Mouse (Mus musculus) heart, embryonic 14.5 days (tissue): ENCODE results near the gene Syde2. TPM values are rescaled to one million over a fixed set of nuclear protein-coding genes. Genes with fewer than 3 reads are reported as not detected.

Source experiments
- ATAC-seq: fragments of 200-750 bp; cut with Nextera tagmentation; 2 replicates; pipeline ENCODE4 v1.8.0; 2017; ENCODE audit warnings: low read depth, moderate TSS enrichment; ENCODE audit not compliant: insufficient number of reproducible peaks, insufficient read depth, low FRiP score
- H3K27ac ChIP-seq, 2 experiments: fragments of 200-500 bp in 1 of 2; fragments of 300-500 bp in 1 of 2; sonication (generic) in 1 of 2; replicated peaks in 1 of 2; 2 replicates each; pipeline ENCODE4 v1.5.1; 2012 to 2014; ENCODE audit warnings: low read depth in 2 of 2, low read length in 2 of 2, control low read depth in 1 of 2, mild to moderate bottlenecking in 1 of 2, mixed read lengths in 1 of 2; ENCODE audit not compliant: control insufficient read depth in 1 of 2, insufficient read depth in 1 of 2
- H3K27me3 ChIP-seq: fragments of 300-500 bp; sonication (generic); 2 replicates; pipeline ENCODE4 v1.6.1; 2014; ENCODE audit warnings: mild to moderate bottlenecking, low read length, control low read depth; ENCODE audit not compliant: control insufficient read depth, insufficient read depth
- H3K36me3 ChIP-seq: fragments of 300-500 bp; sonication (generic); 2 replicates; pipeline ENCODE4 v1.6.1; 2014; ENCODE audit warnings: mild to moderate bottlenecking, control low read depth, low read length, mixed read lengths; ENCODE audit not compliant: control insufficient read depth, insufficient read depth
- H3K4me1 ChIP-seq, 2 experiments: fragments of 200-500 bp in 1 of 2; fragments of 300-500 bp in 1 of 2; sonication (generic) in 1 of 2; 2 replicates each; pipeline ENCODE4 v1.6.1; 2012 to 2014; ENCODE audit warnings: low read length in 2 of 2, control low read depth in 1 of 2, mixed read lengths in 1 of 2; ENCODE audit not compliant: control insufficient read depth in 2 of 2, insufficient read depth in 2 of 2
- H3K4me2 ChIP-seq: fragments of 300-500 bp; sonication (generic); 2 replicates; pipeline ENCODE4 v1.6.1; 2014; ENCODE audit warnings: mild to moderate bottlenecking, low read length
- H3K4me3 ChIP-seq, 2 experiments: fragments of 200-500 bp in 1 of 2; fragments of 300-500 bp in 1 of 2; sonication (generic) in 1 of 2; 2 replicates each; pipeline ENCODE4 v1.5.1; 2012 to 2014; ENCODE audit warnings: low read length in 2 of 2, mild to moderate bottlenecking in 2 of 2, control low read depth in 1 of 2, low read depth in 1 of 2, moderate library complexity in 1 of 2; ENCODE audit not compliant: control insufficient read depth in 1 of 2, insufficient read depth in 1 of 2
- H3K9ac ChIP-seq: fragments of 300-500 bp; sonication (generic); 2 replicates; pipeline ENCODE4 v1.6.1; 2014; ENCODE audit warnings: mild to moderate bottlenecking, low read length
- H3K9me3 ChIP-seq: fragments of 300-500 bp; sonication (generic); 2 replicates; pipeline ENCODE4 v1.6.1; 2016; ENCODE audit warnings: low read length, control low read depth; ENCODE audit not compliant: control insufficient read depth
- WGBS: fragments of 180-500 bp; shearing (Covaris S2); extraction: QIAGEN DNeasy Blood & Tissue Kit; methylation state at CpG from one replicate; pipeline ENCODE4 v1.1.7; 2014; 5-methylcytosine and 5-hydroxymethylcytosine counted together
- polyA plus RNA-seq: library from polyadenylated mRNA; unstranded; fragments of >200 nt; fragmentation: Nextera tagmentation; extraction: Ambion mirVana; gene quantifications from 2 replicates; pipeline ENCODE4 v1.2.1, GENCODE M21; 2014

Gene Syde2
- polyA plus RNA-seq, 1 experiment from 2014 or later: 12.7 TPM

GRCm38 (mm10) chr3:146013490-146013889, 25.8 kb downstream of the Syde2 start:
- no peaks in the 10 kb centered on the region for H3K27me3 ChIP-seq
- no peak overlapping the region for H3K9ac ChIP-seq
- H3K27ac ChIP-seq: no peak overlapping the region
- WGBS: 90% methylated on average over 7 of the region's 7 CpGs
- no peak overlapping the region for H3K4me2 ChIP-seq
- H3K9me3 ChIP-seq: peaks cover 3% of the 10 kb centered on the region; the same call in 1 of the 2 replicates
- no peak for ATAC-seq
- peaks cover 83% of the 10 kb centered on the region for H3K36me3 ChIP-seq
- H3K4me3 ChIP-seq: no peak overlapping the region
- peaks cover 10 to 15% of the 10 kb centered on the region in 2 experiments for H3K4me1 ChIP-seq

GRCm38 (mm10) chr3:146014321-146014720, 26.7 kb downstream of the Syde2 start:
- ATAC-seq: no peak
- H3K9me3 ChIP-seq: peaks cover 3% of the 10 kb centered on the region; the same call in 1 of the 2 replicates
- no peak overlapping the region for H3K4me3 ChIP-seq
- H3K4me1 ChIP-seq: peaks cover 10 to 15% of the 10 kb centered on the region in 2 experiments
- H3K27me3 ChIP-seq: no peaks in the 10 kb centered on the region
- H3K27ac ChIP-seq: no peak overlapping the region
- 98% methylated on average over 12 of the region's 12 CpGs for WGBS
- H3K36me3 ChIP-seq: peaks cover 83% of the 10 kb centered on the region
- no peak overlapping the region for H3K4me2 ChIP-seq
- H3K9ac ChIP-seq: no peak overlapping the region

GRCm38 (mm10) chr3:146016979-146017378, 29.3 kb downstream of the Syde2 start:
- no peak for ATAC-seq
- 85% methylated on average over 13 of the region's 13 CpGs for WGBS
- Histone ChIP-seq H3K36me3 (peaks cover 85% of the 10 kb centered on the region), H3K9ac (no peak overlapping the region), H3K27me3 (no peaks in the 10 kb centered on the region), H3K4me3 (no peak overlapping the region), H3K27ac (no peak overlapping the region), H3K4me1 (peaks cover 0 to 5% of the 10 kb centered on the region in 2 experiments; a peak in 2 of 4 replicates), H3K9me3 (peaks cover 3% of the 10 kb centered on the region; the same call in 1 of the 2 replicates), H3K4me2 (no peak overlapping the region)

- no peak overlapping the region for H3K9ac ChIP-seq
- peaks cover 0 to 3% of the 10 kb centered on the region in 2 experiments; a peak in 2 of 4 replicates for H3K4me1 ChIP-seq
- H3K4me3 ChIP-seq: no peak overlapping the region
- no peaks in the 10 kb centered on the region for H3K27me3 ChIP-seq
- H3K27ac ChIP-seq: no peak overlapping the region
- H3K9me3 ChIP-seq: peaks cover 3% of the 10 kb centered on the region; the same call in 1 of the 2 replicates
- ATAC-seq: no peak
- WGBS: 81% methylated on average over 9 of the region's 9 CpGs
- no peak overlapping the region for H3K4me2 ChIP-seq
- peaks cover 87% of the 10 kb centered on the region for H3K36me3 ChIP-seq
Measured at GRCm38 (mm10) chr3:146017521-146017920, 29.9 kb downstream of the Syde2 start.

GRCm38 (mm10) chr3:146022232-146022631, 34.6 kb downstream of the Syde2 start:
- Histone ChIP-seq H3K36me3 (peaks cover 63% of the 10 kb centered on the region), H3K4me2 (no peak overlapping the region), H3K4me3 (no peak overlapping the region), H3K27me3 (no peaks in the 10 kb centered on the region), H3K9me3 (0 out of 2 replicates have a peak, but pooled peaks cover 4% of the 10 kb centered on the region), H3K4me1 (peaks cover 0 to 4% of the 10 kb centered on the region in 2 experiments; a peak in 2 of 4 replicates), H3K9ac (no peak overlapping the region), H3K27ac (no peak overlapping the region)
- ATAC-seq: no peak
- 85% methylated on average over 9 of the region's 9 CpGs for WGBS

GRCm38 (mm10) chr3:146024746-146025145, 37.1 kb downstream of the Syde2 start:
- WGBS: 88% methylated on average over 7 of the region's 7 CpGs
- Histone ChIP-seq H3K9ac (no peak overlapping the region), H3K36me3 (peaks cover 38% of the 10 kb centered on the region), H3K27me3 (no peaks in the 10 kb centered on the region), H3K9me3 (0 out of 2 replicates have a peak, but pooled peaks cover 4% of the 10 kb centered on the region), H3K4me1 (peaks cover 0 to 14% of the 10 kb centered on the region in 2 experiments; a peak in 2 of 4 replicates), H3K4me2 (no peak overlapping the region), H3K4me3 (no peak overlapping the region), H3K27ac (no peak overlapping the region)
- ATAC-seq: no peak

GRCm38 (mm10) chr3:146025499-146025898, 37.8 kb downstream of the Syde2 start:
- Histone ChIP-seq H3K27ac (no peak overlapping the region), H3K27me3 (no peaks in the 10 kb centered on the region), H3K4me2 (no peak overlapping the region), H3K4me1 (peaks cover 5 to 21% of the 10 kb centered on the region in 2 experiments), H3K9me3 (0 out of 2 replicates have a peak, but pooled peaks cover 4% of the 10 kb centered on the region), H3K9ac (no peak overlapping the region), H3K36me3 (peaks cover 34% of the 10 kb centered on the region), H3K4me3 (no peak overlapping the region)
- ATAC-seq: no peak
- WGBS: 88% methylated on average over 6 of the region's 6 CpGs

GRCm38 (mm10) chr3:146027116-146027515, 39.4 kb downstream of the Syde2 start:
- H3K4me3 ChIP-seq: no peak overlapping the region
- H3K27ac ChIP-seq: peak overlapping the region in 1 of 2 experiments; percentile 24; a peak in 1 of 4 replicates
- 0 out of 2 replicates have a peak, but pooled peaks cover 4% of the 10 kb centered on the region for H3K9me3 ChIP-seq
- H3K4me1 ChIP-seq: peaks cover 6 to 24% of the 10 kb centered on the region in 2 experiments
- no peak overlapping the region for H3K4me2 ChIP-seq
- WGBS: 17% methylated on average over 6 of the region's 6 CpGs
- H3K9ac ChIP-seq: no peak overlapping the region
- H3K27me3 ChIP-seq: no peaks in the 10 kb centered on the region
- ATAC-seq: no peak
- H3K36me3 ChIP-seq: peaks cover 26% of the 10 kb centered on the region
